Mouse (Mus musculus) E14TG2a.4 (cell line): Measurements from ENCODE around the gene 2010111I01Rik.

Source experiments
- CTCF ChIP-seq: conservative IDR thresholded peaks from 2 replicates; pipeline ENCODE4 v1.5.1; 2014; ENCODE audit warnings: low read length
- POU5F1 ChIP-seq: IDR thresholded peaks from 2 replicates; pipeline ENCODE4 v1.6.1; 2014; ENCODE audit warnings: low read length, borderline replicate concordance

DNA sequence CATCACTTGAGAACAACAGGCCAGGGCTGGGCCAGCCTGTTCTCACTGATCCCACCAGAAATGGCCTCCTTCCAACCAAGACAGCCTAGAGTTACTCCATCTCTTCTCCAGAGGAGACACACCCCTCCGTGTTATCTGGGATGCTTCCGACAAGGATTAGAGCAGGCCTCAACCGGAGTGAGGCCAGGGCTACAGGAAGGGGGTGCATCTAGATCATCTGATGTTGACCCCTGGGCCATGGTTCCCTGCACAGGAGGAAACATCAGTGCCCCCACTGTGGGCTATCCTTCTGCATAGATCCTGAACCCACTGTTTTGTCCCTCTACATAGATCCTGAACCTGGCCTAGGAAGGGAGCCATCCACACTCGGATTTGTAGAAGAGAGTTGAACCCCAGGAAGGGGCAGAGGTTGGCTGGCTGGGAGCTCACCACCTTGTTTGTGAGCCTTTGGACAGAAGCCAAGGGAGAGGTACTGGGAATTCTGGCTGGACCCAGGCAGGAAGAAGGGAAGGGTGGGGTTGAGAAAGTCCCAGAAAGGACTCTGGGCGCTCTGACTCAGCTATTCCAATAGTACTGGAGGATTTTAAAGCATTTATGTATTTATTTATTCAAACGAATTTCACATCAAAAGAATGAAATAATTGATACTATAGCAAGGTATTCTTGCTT is 339.6 kb downstream of the 2010111I01Rik start:
- TF ChIP-seq CTCF (no peak), POU5F1 (no peak)
